Mouse (Mus musculus): ENCODE measurements around the gene Krt13. TPM values are rescaled to one million over a fixed set of nuclear protein-coding genes. Genes with fewer than 3 reads are reported as not detected.

The Krt13 gene
- polyA plus RNA-seq (2012; ENCODE audit: insufficient read depth, insufficient read length, low replicate concordance, missing spikeins), result not detected in 2 replicates

DNA sequence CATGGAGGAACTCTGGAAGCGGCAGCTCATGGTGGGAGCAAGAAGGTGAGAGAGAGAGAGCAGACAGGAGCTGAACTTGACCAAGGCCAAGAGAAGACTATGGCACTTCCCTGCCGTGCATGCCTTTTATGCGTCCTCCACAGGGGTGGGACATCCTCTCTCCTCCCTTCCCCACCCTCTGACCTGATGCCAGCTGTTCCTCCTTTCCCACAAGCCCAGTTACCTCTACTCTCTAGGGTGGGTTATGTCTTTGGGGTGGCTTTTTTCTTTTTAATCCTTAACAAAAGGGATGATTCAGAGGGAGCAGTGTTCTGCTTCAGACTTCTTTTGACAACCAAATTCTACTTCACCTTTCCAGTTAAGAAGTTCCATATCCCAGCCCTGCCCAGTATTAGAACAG lies at the start of gene Krt13:
Gene Krt13 (minus strand): TSS at position 101 of the 400 bp plus-strand sequence.
- Histone ChIP-seq H3K4me3 (ENCODE audit: insufficient read depth, low read depth, low read length) (no peak within 1 kb of the TSS), H3K4me1 (ENCODE audit: control insufficient read depth, insufficient read depth, low read length) (no peaks in the 10 kb centered on the region), H3K27ac (ENCODE audit: insufficient read depth, low read depth, low read length) (no peak within 1 kb of the TSS)
- TF ChIP-seq POLR2A (IDR thresholded peaks at IDR 0.05; ENCODE audit: insufficient read depth, low read depth, low read length) (no peak), CTCF (IDR thresholded peaks at IDR 0.05; ENCODE audit: insufficient read depth, low read depth, low read length) (no peak)
- WGBS, result 77% methylated on average over 3 of the region's 3 CpGs

GRCm38 (mm10) chr11:100168765-100169762 lies 47.7 kb upstream of the Krt13 start:
- 30% methylated on average over 14 of the region's 14 CpGs for WGBS
- TF ChIP-seq CTCF (IDR thresholded peaks at IDR 0.05; ENCODE audit: insufficient read depth, low read depth, low read length) (peak; percentile 94), POLR2A (IDR thresholded peaks at IDR 0.05; ENCODE audit: insufficient read depth, low read depth, low read length) (no peak)
- Histone ChIP-seq H3K27ac (ENCODE audit: insufficient read depth, low read depth, low read length) (no peak overlapping the region), H3K4me1 (ENCODE audit: control insufficient read depth, insufficient read depth, low read length) (no peaks in the 10 kb centered on the region; the same call in 1 of the 2 replicates), H3K4me3 (ENCODE audit: insufficient read depth, low read depth, low read length) (no peak overlapping the region)

- Histone ChIP-seq H3K4me3 (ENCODE audit: insufficient read depth, low read depth, low read length) (no peak overlapping the region), H3K4me1 (ENCODE audit: control insufficient read depth, insufficient read depth, low read length) (no peaks in the 10 kb centered on the region; the same call in 1 of the 2 replicates), H3K27ac (ENCODE audit: insufficient read depth, low read depth, low read length) (no peak overlapping the region)
- 88% methylated on average over 8 of the region's 8 CpGs for WGBS
- TF ChIP-seq CTCF (IDR thresholded peaks at IDR 0.05; ENCODE audit: insufficient read depth, low read depth, low read length), result no peak
- TF ChIP-seq POLR2A (IDR thresholded peaks at IDR 0.05; ENCODE audit: insufficient read depth, low read depth, low read length), result no peak
Measured at GRCm38 (mm10) chr11:100168071-100168470, 46.7 kb upstream of the Krt13 start.

- Histone ChIP-seq H3K4me3 (ENCODE audit: insufficient read depth, low read depth, low read length) (no peak overlapping the region), H3K4me1 (ENCODE audit: control insufficient read depth, insufficient read depth, low read length) (no peaks in the 10 kb centered on the region; the same call in 1 of the 2 replicates), H3K27ac (ENCODE audit: insufficient read depth, low read depth, low read length) (no peak overlapping the region)
- 84% methylated on average over 7 of the region's 7 CpGs for WGBS
- TF ChIP-seq CTCF (IDR thresholded peaks at IDR 0.05; ENCODE audit: insufficient read depth, low read depth, low read length) (no peak), POLR2A (IDR thresholded peaks at IDR 0.05; ENCODE audit: insufficient read depth, low read depth, low read length) (no peak)
Measured at GRCm38 (mm10) chr11:100164392-100164791, 43.0 kb upstream of the Krt13 start.

- Histone ChIP-seq H3K27ac (ENCODE audit: insufficient read depth, low read depth, low read length) (no peak overlapping the region), H3K4me3 (ENCODE audit: insufficient read depth, low read depth, low read length) (no peak overlapping the region), H3K4me1 (ENCODE audit: control insufficient read depth, insufficient read depth, low read length) (no peaks in the 10 kb centered on the region)
- TF ChIP-seq POLR2A (IDR thresholded peaks at IDR 0.05; ENCODE audit: insufficient read depth, low read depth, low read length) (no peak), CTCF (IDR thresholded peaks at IDR 0.05; ENCODE audit: insufficient read depth, low read depth, low read length) (no peak)
- 80% methylated on average over 6 of the region's 6 CpGs for WGBS
Measured at GRCm38 (mm10) chr11:100157908-100158477, 36.6 kb upstream of the Krt13 start.

DNA sequence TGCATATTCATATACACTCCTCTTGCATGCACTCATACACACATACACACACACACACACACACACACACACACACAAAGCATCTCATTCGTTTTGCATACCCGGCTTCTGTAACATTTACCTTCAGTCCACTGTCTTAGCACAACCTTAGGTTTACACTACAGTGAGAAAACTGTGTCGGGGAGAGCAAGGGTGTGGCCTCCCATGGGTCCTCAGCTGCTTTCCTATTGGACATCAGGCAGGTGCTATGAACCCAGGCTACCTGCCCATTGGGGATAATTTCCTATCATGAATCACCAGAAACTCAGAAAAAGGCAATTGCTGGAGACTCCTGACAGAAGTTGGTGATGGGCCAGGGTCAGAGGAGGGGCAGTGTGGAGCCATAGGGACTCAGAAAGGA lies 36.0 kb upstream of the Krt13 start:
- 81% methylated on average over 3 of the region's 3 CpGs for WGBS
- no peak for TF ChIP-seq POLR2A (IDR thresholded peaks at IDR 0.05; ENCODE audit: insufficient read depth, low read depth, low read length)
- TF ChIP-seq CTCF (IDR thresholded peaks at IDR 0.05; ENCODE audit: insufficient read depth, low read depth, low read length), result no peak

DNA sequence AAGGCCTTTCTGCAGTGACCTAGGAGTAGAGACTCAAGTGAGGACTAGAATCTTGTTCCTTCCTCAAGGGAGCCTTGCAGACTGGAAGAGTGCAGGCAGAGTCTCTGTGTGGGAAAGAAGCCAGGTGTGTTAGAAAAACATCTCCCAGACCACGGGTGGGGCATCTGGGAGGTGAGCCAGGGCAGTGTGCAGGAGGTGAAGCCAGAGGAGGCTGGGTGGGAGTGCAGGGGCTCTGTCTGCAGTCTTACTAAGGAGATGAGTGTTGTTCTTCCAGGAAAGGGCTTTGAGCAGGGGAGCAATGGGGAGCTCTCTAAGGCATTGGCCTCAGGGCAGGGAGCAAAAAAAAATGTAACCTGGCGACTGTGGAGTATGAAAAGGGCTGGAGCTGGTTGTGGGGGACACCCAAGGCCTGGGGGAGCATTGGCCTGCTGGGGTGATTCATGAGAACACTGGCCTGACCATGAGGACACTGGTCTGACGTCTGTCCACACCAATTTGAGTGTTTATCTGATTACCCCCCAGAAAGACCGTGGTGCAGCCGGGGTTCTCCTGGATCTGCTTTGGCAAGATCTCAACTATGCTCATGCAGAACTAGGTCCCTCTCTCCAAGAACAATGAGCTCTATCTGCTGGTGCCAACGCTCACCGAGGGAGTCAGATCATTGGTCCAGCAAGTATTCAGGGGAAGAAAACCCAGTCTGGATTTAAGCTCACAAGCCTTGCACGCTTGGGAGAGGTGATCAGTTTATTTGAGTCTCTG lies 34.3 kb upstream of the Krt13 start:
- WGBS, result 53% methylated on average over 8 of the region's 8 CpGs

More for the DNA sequence above, 36.0 kb upstream of the Krt13 start:
- no peak overlapping the region for H3K4me3 ChIP-seq (ENCODE audit: insufficient read depth, low read depth, low read length)
- peaks cover 3% of the 10 kb centered on the region; the same call in 1 of the 2 replicates for H3K4me1 ChIP-seq (ENCODE audit: control insufficient read depth, insufficient read depth, low read length)
- H3K27ac ChIP-seq (ENCODE audit: insufficient read depth, low read depth, low read length), result no peak overlapping the region

GRCm38 (mm10) chr11:100148615-100149330 lies 27.4 kb upstream of the Krt13 start, which contains the start of gene Krt19:
TSS of gene Krt19 (minus strand) at chr11:100148665.
- Histone ChIP-seq H3K27ac (ENCODE audit: insufficient read depth, low read depth, low read length) (no peak within 1 kb of the TSS), H3K4me1 (ENCODE audit: control insufficient read depth, insufficient read depth, low read length) (peaks cover 14% of the 10 kb centered on the region), H3K4me3 (ENCODE audit: insufficient read depth, low read depth, low read length) (no peak within 1 kb of the TSS)
- TF ChIP-seq CTCF (IDR thresholded peaks at IDR 0.05; ENCODE audit: insufficient read depth, low read depth, low read length) (no peak), POLR2A (IDR thresholded peaks at IDR 0.05; ENCODE audit: insufficient read depth, low read depth, low read length) (no peak)
- 42% methylated on average over 9 of the region's 9 CpGs for WGBS

More for the DNA sequence above, 34.3 kb upstream of the Krt13 start:
- Histone ChIP-seq H3K27ac (ENCODE audit: insufficient read depth, low read depth, low read length) (no peak overlapping the region), H3K4me3 (ENCODE audit: insufficient read depth, low read depth, low read length) (no peak overlapping the region), H3K4me1 (ENCODE audit: control insufficient read depth, insufficient read depth, low read length) (peaks cover 3% of the 10 kb centered on the region; the same call in 1 of the 2 replicates)
- TF ChIP-seq POLR2A (IDR thresholded peaks at IDR 0.05; ENCODE audit: insufficient read depth, low read depth, low read length) (no peak), CTCF (IDR thresholded peaks at IDR 0.05; ENCODE audit: insufficient read depth, low read depth, low read length) (no peak)

Data from olfactory bulb, adult 2 months (tissue).